Mouse (Mus musculus) layer of hippocampus, postnatal 25 days (tissue): ENCODE measurements around the gene Gm16253. TPM values are rescaled to one million over a fixed set of nuclear protein-coding genes. Genes with fewer than 3 reads are reported as not detected.

Experiments used
- DNase-seq, 2 experiments: peaks; one replicate each; pipeline ENCODE4 v3.0.0; 2022; ENCODE audit warnings: mixed read lengths in 2 of 2, low spot score in 1 of 2; ENCODE audit errors: extremely low spot score in 1 of 2
- total RNA-seq, 2 experiments: library from RNA; stranded (reverse); gene quantifications; 2 replicates each; pipeline ENCODE4 v1.2.3; 2021

Gm16253 gene
- total RNA-seq, 2 experiments from 2014 or later = not detected

GRCm38 (mm10) chr3:96571336-96571735 is 5.4 kb upstream of the Gm16253 start:
- DNase-seq = no peak

DNA sequence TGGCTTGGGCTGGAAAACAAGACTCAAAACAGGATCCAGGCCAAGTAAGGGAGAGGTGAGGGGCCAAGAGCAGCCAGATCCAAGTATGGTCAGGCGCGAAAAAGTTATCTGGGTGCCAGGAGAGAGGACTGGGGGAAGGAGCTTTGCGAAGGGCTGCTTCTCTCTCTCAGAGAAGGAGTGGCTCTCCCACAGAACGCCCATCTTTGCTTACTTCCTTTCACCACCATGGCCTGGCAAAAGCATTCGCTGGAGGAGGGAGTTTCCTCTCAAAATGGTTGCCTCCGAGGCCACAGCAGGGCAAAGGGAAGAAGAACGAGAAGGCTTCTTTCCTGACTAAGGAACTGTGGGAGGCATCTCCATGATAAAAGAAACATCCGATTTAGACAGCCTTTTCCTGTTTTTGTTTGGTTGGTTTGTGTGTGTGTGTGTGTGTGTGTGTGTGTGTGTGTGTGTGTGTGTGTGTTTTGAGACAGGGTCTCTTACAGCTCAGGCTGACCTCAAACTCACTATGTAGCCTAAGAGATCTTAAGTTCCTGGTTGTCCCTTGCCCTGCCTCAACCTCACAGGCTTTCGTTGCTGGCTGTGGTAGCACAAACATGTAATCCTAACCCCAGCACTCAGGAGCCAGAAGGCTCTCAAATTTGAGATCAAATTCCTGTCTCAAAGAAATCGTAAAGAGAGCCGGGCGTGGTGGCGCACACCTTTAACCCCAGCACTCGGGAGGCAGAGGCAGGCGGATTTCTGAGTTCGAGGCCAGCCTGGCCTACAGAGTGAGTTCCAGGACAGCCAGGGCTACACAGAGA is 4.7 kb upstream of the Gm16253 start:
- no peak for DNase-seq

GRCm38 (mm10) chr3:96573611-96574511 is 2.9 kb upstream of the Gm16253 start:
- DNase-seq = no peak

GRCm38 (mm10) chr3:96575272-96575984 is 1.4 kb upstream of the Gm16253 start:
- no peak for DNase-seq

DNA sequence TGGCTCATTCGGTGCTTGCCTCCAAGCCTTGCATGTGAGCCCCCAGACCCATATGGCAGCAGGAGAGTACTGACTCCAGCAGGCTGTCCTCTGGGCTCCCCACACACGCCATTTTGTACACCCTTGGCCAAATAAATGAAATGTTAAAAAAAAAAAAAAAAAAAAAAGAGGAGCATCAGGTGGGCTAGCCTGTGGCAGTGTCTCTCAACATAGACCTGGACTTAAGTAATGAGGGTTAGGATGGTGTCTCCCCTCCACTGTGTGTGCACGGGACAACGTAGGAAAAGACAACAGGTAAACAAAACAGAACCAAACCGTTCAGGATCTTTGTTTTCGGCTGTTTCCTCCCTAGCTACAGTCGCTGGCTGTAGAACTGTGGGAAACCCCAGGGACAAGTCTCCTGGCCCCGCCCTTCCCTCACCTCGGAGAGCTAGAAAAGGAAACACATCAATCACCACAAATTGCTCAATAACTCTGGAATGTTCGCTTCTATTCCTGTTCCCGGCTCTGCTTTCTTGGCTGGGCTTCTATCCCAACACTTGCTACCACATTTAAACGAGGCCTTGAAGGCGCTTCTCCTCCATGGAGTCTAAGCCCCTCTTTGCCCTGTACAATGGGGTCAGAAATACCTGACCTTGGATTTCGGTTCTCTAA is 652 bp upstream of the Gm16253 start:
- no peak for DNase-seq

DNA sequence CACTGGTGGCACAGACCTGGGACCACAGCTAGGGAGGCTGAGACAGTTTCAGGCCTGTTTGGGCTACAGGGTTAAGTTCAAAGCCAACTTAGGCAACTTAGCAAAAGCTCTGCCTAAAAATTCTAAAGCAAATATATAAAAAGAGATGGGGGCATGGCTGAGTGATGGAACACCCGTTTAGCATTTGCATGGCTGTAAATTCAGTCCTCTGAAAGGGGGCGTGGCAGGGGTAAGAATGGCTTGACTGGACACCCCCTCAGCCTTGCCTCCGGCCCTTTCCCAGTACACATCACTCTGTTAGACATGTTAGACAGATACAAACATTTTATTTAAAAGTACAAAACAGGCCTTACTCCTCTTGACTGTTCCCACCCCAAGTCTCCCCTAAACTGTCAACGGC is 782 bp downstream of the Gm16253 start:
- DNase-seq = no peak

- no peak for DNase-seq
Observed at GRCm38 (mm10) chr3:96578561-96579238, 1.9 kb downstream of the Gm16253 start.

DNA sequence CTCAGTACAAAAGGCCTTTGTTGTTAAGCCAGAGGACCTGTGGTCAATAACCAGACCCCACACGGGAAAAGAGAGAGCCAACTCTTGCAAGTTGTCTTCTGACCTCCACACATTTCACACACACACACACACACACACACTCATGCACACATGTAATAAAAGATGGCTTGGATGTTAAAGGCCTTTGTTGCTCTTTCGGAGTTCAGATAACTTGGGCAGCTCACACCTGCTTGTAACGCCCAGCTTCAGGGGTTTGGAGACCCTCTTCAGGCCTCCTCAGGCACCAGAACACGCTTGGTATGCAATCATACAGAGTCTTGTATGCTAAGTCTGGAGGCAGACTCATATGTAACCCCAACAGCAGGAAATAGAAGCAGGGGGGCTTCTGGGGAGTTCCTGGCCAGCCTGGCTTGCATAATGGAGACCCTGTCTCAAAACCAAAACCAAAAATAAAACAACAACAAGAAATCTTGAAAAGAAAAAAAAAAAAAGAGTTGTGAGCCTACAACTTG is 2.5 kb downstream of the Gm16253 start:
- DNase-seq = no peak

GRCm38 (mm10) chr3:96579885-96580454 is 3.2 kb downstream of the Gm16253 start:
- peak; percentile 86 to 93 for DNase-seq

DNA sequence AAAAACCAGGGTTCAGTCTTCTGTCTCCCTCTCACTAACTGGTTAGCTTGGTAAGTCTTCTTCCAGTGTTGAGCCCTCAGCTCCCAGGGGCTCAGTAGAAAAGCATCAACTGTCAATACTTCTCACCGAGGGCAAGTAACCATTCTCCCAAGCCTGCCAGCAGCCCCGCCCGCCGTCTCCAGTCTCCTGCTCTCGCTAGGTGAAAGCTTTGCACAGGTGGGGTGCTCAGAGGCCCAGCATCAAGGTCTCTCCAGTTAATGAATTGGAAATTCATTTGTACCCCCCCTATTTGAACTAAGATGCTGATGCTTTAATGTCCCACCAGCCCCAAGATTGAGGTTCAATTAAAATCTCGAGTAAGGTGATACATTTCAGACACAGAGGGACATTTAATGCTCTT is 4.4 kb downstream of the Gm16253 start:
- no peak for DNase-seq

DNA sequence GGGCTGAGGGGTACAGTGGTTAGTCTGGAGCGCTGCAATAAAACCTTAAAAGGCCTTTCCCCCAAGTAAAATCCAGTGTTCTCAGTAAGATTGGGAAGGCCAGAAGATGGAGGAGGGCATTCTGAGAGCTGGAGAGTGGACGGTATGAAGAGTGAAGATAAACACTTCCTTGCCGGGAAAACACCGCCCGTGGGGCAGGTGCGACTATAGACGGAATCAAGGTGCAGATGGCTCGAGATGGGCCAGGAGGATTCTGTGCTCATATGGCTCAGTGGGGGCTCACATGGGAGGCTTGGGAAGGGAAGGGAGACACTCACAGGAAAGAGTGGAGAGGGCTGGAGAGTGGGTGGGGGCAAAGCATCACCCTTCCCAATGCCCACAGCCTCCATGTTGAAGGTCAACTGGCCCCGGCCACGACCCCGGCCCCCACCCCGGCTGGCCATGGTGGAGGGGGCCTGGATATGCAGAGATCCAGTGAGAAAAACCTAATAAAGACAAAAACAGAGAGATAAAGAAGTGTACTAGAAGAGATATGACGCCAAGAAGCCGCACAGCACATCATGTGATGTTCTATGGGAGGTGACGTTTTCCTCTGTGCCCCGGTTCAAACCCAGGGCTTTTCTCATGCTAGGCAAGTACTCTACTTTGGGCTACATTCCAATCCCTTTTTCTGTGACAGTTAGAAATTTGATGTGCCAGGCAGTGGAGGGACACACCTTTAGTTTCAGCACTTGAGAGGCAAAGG is 5.2 kb downstream of the Gm16253 start:
- DNase-seq = no peak

DNA sequence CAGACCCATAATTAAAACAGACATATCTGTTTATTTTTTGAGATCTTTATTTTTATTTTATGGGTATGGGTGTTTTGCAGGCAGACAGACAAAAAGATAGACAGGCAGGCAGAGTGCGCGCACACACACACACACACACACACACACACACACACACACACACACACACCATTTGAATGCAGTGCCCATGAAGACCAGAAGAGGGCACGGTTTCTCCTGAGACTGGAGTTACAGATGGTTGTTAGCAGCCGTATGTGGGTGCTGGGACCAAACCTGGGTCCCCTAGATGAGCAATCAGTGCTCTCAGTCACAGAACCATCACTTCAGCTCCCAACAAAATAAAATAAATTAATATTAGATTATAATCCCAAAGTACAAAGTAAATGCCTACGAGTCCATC is 6.6 kb downstream of the Gm16253 start:
- DNase-seq = no peak

DNA sequence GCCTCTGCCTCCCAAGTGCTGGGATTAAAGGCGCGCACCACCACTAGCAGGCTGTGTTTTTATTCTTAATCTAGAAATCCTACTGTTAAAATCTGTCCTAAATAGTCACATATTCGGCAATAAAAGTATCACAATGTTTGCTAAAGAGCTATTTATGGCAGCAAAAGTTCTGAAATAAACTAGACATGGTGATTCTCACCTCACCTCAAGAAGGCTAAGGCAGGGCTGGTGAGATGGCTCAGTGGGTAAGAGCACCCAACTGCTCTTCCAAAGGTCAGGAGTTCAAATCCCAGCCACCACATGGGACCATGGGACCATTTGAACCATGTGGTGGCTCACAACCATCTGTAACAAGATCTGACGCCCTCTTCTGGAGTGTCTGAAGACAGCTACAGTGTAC is 13.9 kb downstream of the Gm16253 start:
- no peak for DNase-seq

- DNase-seq = no peak
Observed at GRCm38 (mm10) chr3:96593374-96593773, 16.6 kb downstream of the Gm16253 start.

DNA sequence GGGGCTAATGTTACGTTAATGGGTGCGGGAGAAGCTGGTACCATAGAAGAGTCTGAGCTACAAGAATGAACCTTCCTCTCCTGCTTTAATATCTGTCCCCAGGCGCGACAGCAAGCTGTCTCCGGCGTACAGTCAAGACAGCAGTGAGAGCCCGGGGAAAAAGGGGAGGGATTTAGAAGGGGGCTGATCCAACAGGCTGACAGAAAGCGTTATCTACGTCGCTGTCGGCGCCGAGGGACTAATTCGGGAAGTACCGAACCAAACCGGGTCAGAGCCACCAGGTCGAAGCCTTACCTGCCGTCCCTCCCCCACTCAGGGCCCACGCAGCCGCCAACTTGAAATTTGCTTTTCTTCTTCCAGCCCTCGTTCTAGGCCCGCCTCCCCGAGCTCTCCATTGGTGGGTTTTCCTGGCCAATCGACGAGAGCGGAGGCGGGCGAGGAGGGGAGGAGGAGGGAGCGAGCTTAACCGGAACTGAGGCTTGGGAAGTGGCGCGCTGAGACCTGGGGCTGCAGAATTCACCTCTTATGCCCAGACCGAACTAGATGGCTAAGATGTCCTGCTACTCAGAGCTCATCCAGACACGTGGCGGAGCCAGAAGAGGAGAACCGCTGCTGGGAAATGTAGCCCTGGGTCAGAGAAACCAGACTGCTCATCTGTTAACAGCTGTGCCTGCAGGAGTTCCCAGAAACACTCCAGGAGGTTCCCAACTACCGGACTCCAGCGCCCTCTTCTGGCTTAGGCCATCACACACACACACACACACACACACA is 17.2 kb downstream of the Gm16253 start, which contains the start of gene Polr3gl:
Polr3gl (minus strand) TSS at position 392 of the 771 bp plus-strand sequence.
- DNase-seq = peak; percentile 86 to 90

- DNase-seq = no peak
Observed at GRCm38 (mm10) chr3:96594851-96595250, 18.1 kb downstream of the Gm16253 start.

DNA sequence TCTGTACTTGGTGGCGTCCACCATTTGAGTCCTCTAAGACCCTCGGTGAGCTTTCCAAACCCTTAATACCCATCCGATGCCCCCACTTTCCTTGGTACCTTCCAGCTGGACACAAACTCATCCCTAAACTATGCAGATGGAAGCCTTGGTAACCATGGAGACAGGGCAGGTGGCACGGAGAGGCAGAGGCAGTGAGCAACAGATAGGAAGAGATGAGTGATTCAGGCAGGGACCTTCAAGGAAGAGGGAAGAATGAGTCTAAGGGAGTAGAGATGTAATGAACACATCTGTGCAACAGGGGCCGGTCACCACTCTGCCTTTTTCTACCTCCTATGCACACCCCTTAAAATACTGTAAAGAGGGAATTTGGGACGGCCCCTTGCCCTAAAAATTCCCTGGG is 18.9 kb downstream of the Gm16253 start:
- DNase-seq = peak in 1 of 2 experiments; percentile 30
